Mouse (Mus musculus) retina, embryonic 14.5 days (tissue): ENCODE measurements around the gene Pin1.
"Not testable (repeated sequence)": the region's sequence is repeated elsewhere in the genome, so short reads cannot be mapped to it uniquely, and the experiment has no call there.

Experiments used
- DNase-seq: peaks from one replicate; pipeline ENCODE4 v3.0.0-alpha.2; 2015; ENCODE audit warnings: low spot score

Pin1 gene

GRCm38 (mm10) chr9:20662325-20662724 lies 10.4 kb downstream of the Pin1 start:
- peak; percentile 84 for DNase-seq

GRCm38 (mm10) chr9:20662874-20663273 lies 11.0 kb downstream of the Pin1 start:
- DNase-seq: no peak

GRCm38 (mm10) chr9:20663956-20664355 lies 12.1 kb downstream of the Pin1 start:
- DNase-seq: no peak

DNA sequence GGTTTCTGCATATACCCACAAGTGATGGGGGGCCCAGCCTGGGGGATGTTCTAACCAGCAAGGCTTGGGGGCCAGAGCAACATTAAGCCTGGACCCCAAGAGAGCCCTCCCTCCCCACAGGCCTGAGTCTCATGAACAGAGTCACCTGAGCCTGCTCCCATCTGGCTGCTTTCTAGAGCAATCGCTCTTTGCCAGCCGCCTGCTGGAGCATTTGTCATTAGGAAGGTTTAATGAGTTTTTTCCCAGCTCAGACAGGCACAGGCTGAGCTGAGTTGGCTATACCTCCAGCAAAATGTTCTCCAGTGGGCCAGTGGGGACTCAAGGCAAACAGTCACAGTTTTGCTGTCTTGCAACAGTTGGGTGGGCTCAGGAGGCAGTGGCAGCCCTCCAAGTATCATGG lies 12.5 kb downstream of the Pin1 start:
- no peak for DNase-seq

DNA sequence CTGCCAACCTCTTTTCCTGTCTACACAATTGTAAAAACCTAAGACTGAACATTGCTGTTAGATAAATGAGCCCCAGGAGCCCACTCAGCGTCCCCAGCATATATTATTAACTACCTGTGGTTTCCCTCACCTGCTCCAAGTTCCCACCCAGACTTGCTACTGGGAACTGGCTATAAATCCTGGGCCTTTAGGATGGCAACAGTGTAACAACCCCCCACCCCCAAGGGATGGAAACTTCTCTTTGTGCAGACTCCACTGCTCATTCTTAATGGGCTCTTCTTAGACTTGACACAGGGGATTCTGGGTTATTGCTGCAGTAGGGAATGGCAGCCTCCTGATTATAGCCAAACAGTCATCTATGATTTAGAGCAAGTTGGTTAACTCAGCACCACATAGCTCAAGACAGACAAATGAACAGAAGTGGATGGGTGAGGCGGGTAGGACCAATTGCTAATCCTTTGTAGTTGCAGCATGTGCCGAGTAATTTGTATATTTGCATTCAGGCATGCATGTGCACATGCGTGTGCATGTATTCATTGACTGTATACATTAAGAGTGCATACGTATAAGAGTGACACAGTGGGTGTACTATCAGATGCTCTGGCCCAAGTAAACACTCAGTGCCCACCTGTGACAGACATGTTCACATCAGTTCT lies 13.2 kb downstream of the Pin1 start:
- no peak for DNase-seq

- DNase-seq: peak; percentile 64
These were observed 14.0 kb downstream of the Pin1 start for GRCm38 (mm10) chr9:20665925-20666324.

DNA sequence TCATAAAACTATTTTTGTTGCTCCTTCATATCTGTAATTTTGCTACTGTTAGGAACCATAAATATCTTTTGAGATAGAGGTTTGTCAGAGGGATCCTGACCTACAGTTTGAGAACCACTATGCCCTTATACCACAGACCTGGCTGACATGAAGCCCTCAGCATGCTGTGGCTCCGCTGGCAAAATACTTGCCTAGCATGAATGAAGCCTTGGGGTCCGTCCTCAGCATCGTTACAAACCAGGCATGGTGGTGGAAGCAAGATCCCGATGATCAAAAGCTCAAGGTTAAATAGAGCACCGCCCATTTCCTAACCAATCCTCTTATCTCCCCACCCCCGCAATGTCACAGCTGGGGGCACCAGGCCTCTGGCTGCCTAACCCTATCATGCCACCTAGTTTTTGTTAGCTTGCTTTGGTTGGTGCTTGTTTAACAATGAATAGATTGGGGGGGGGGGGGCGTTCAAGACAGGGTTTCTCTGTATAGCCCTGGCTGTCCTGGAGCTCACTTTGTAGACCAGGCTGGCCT lies 14.7 kb downstream of the Pin1 start:
- DNase-seq: no peak

DNA sequence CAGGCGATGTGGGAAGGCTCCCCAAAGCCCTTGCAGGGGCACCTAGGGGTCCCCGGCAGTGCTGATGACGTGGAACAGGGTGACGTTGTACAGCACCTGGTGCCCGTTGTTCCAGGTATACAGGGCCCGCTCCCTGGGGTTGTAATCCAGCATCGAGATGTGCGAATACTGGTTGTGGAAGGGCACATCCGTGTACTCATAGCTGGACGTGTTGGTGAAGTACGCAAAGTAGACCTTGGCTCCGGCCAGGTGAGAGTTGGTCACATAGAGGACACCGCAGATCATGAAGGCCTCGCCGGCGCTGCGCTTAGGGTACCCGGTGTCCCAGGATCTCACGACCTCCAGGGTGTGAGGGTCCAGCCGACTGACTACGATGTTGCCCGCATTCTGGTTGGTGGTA lies 16.2 kb downstream of the Pin1 start:
- no peak for DNase-seq

- no peak for DNase-seq
These were observed 20.2 kb downstream of the Pin1 start for GRCm38 (mm10) chr9:20672047-20672446.

DNA sequence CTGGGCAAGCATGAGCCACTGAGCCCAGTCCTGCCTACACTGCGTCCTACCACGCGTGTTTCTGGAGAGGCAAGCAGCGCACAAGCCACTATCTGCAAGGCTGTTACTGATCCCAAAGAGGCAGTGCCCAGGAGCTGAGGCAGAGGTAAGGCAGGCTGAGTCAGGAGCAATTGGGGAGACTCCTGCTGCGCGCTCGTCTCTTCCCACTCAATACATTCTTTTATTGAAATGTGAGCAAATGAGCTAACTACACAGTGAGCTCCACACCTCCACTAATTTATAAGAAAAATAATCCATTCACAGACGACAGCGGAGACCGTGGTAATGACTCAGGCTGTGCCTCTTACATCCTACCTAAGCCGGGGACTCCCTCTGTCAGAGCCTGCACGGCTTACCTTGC lies 26.0 kb downstream of the Pin1 start:
- DNase-seq: no peak

- DNase-seq: no peak
These were observed 28.6 kb downstream of the Pin1 start for GRCm38 (mm10) chr9:20680378-20680958.

DNA sequence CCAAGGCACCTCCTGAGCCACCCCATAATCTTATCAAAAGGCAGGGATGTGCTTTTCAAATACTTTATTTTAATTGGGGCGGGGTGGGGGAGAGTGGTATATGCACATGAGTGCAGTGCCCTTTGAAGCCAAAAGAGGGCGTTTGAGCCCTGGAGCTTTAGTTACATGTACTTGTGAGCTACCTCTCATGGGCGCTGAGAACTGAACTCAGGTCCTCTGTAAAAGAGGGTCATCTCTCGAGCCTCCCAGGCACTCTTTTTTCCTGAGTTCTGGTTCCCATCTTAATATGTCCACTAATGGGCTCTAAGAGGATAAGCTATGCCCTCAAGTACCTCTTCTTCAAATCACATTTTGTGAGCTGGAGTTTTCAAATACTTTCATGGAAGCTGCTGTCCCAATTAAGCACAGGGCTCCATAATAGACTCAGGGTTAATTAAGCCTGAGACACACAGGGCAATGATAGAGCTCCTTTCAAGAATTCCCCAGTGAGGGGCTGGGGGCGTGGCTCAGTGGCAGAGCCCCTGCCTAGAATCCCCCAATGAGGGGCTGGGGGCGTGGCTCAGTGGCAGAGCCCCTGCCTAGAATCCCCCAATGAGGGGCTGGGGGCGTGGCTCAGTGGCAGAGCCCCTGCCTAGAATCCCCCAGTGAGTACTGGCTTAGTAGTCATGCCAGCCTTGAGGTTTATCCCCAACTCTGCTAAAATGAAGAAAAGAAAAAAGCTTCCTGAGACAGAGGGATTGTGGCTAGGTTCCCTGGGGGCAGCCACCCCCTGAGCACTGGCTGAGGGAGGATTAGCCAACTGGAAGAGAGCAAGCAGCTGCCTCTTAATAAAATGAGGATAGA lies 29.9 kb downstream of the Pin1 start:
- DNase-seq: no peak

DNA sequence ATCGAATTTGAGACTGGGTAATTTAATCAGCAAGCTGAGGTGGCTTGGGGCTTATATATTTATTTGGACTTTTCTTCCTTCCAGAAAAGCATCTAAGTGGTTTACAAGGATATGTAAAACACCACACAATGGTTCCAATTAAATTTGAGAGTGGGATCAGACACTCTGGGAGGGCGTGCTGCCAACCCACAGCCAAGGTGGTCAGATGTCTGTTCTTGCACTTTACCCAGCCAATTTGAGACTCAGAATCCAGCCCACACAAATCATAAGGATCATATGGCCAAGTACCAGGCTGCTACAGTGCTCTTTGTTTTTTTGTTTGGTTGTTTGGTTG lies 30.5 kb downstream of the Pin1 start:
- no peak for DNase-seq

DNA sequence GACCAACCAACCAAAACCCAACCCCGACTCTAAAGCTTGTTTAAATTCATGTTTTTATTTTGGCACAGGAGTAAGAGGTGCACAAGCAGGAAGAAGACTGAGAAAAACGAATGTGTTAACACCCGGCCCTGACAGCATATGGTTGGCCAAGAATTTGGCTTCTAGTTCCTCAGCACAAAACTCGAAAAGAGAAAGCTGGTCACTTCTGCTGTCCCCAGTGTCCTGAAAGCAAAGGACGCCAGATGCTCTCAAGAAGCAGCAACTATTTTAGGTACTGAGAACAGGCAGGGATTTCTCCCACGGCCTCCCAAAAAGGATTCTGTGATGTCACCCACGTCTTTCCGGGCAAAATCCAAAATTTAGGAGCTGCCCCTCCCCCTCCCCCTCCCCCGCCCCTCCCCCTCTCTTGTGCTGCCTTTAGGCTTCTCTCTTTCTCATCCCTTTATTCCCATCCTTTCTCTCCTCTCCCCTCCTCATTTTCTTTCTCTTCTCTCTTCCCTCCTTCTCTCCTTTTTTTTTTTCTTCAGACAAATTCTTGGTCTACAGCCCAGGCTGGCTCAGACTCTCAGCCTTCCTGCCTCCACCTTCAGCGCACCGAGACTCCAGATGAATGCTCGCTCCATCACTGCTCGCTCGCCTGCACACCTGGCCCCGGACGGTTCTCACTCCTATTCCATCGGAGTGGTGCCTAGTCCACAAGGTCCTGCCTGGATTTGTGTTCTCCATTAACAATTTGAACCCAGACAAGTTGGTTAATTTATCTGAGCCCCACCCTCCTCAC lies 33.4 kb downstream of the Pin1 start:
- no peak for DNase-seq

GRCm38 (mm10) chr9:20689403-20689802 lies 37.5 kb downstream of the Pin1 start:
- no peak for DNase-seq

GRCm38 (mm10) chr9:20689913-20690312 lies 38.0 kb downstream of the Pin1 start:
- DNase-seq: no peak

GRCm38 (mm10) chr9:20690449-20690848 lies 38.6 kb downstream of the Pin1 start:
- DNase-seq: not testable (repeated sequence)

- no peak for DNase-seq
These were observed 41.0 kb downstream of the Pin1 start for GRCm38 (mm10) chr9:20692863-20693262.

- DNase-seq: peak; percentile 31
These were observed 42.9 kb downstream of the Pin1 start for GRCm38 (mm10) chr9:20694721-20695235.

- DNase-seq: no peak
These were observed 44.3 kb downstream of the Pin1 start for GRCm38 (mm10) chr9:20696107-20696712.

DNA sequence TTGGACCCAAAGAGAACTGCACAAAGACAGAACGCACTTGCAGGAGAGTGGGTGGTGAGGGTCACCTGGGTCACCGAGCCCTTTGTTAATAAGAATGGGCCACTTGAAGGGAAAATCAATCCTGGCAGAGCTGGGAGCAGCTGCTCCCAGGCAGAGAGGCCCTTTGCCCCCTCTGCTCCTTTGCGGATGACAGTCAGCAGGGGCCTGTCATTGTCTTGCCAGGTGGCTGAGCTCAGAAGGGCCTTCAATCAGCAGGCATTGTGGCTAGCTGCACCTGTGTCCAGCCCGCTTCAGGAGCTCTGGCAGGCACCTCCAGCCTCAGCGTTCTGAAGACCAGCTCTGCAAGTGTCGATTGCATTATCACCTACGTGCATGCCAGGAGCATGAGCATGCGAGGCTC lies 45.6 kb downstream of the Pin1 start:
- peak; percentile 77 for DNase-seq
